Mouse (Mus musculus): ENCODE measurements around the gene Junb. TPM values are rescaled to one million over a fixed set of nuclear protein-coding genes. Genes with fewer than 3 reads are reported as not detected.

Gene Junb
- polyA plus RNA-seq, 1 experiment from 2014 or later = 10.4 TPM

GRCm38 (mm10) chr8:84987903-84988302 is 9.4 kb upstream of the Junb start:
- Histone ChIP-seq H3K27me3 (peaks cover 25% of the 10 kb centered on the region), H3K27ac (no peak overlapping the region), H3K4me3 (no peak overlapping the region), H3K4me1 (peaks cover 40% of the 10 kb centered on the region), H3K36me3 (no peaks in the 10 kb centered on the region), H3K4me2 (no peak overlapping the region), H3K9me3 (no peaks in the 10 kb centered on the region), H3K9ac (no peak overlapping the region)
- ATAC-seq (ENCODE audit: insufficient number of reproducible peaks, insufficient read depth, low FRiP score, low TSS enrichment, low read depth) = no peak
- WGBS = 65% methylated on average over 2 of the region's 2 CpGs

DNA sequence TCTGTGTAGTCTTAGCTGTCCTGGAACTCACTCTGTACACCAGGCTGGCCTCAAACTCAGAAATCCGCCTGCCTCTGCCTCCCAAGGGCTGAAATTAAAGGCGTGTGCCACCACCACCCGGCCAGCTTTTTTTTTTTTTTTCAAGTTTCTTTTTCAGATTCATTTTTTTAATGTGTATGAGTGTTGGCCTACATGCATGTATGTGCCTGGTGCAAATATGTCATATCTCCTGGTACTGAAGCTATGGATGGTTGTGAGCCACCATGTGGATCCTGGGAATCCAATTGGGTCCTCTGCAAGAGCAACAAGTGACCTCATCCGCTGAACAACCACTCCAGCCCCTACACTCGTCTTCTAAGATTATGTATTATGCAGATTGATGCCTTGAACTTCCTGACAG is 8.9 kb upstream of the Junb start:
- Histone ChIP-seq H3K4me1 (peaks cover 43% of the 10 kb centered on the region), H3K36me3 (no peaks in the 10 kb centered on the region), H3K4me2 (no peak overlapping the region), H3K27ac (no peak overlapping the region), H3K27me3 (peaks cover 25% of the 10 kb centered on the region), H3K9ac (no peak overlapping the region), H3K4me3 (no peak overlapping the region), H3K9me3 (no peaks in the 10 kb centered on the region)
- 75% methylated on average over 5 of the region's 5 CpGs for WGBS
- ATAC-seq (ENCODE audit: insufficient number of reproducible peaks, insufficient read depth, low FRiP score, low TSS enrichment, low read depth) = no peak

- ATAC-seq (ENCODE audit: insufficient number of reproducible peaks, insufficient read depth, low FRiP score, low TSS enrichment, low read depth) = no peak
- Histone ChIP-seq H3K9me3 (no peaks in the 10 kb centered on the region), H3K4me2 (peak overlapping the region; percentile 99), H3K4me3 (peak overlapping the region; percentile 56), H3K9ac (peak overlapping the region; percentile 69), H3K27me3 (peaks cover 25% of the 10 kb centered on the region), H3K36me3 (no peaks in the 10 kb centered on the region), H3K27ac (peak overlapping the region; percentile 62), H3K4me1 (peaks cover 52% of the 10 kb centered on the region)
- WGBS = 33% methylated on average over 8 of the region's 8 CpGs
These were observed 7.9 kb upstream of the Junb start for GRCm38 (mm10) chr8:84986379-84986945.

DNA sequence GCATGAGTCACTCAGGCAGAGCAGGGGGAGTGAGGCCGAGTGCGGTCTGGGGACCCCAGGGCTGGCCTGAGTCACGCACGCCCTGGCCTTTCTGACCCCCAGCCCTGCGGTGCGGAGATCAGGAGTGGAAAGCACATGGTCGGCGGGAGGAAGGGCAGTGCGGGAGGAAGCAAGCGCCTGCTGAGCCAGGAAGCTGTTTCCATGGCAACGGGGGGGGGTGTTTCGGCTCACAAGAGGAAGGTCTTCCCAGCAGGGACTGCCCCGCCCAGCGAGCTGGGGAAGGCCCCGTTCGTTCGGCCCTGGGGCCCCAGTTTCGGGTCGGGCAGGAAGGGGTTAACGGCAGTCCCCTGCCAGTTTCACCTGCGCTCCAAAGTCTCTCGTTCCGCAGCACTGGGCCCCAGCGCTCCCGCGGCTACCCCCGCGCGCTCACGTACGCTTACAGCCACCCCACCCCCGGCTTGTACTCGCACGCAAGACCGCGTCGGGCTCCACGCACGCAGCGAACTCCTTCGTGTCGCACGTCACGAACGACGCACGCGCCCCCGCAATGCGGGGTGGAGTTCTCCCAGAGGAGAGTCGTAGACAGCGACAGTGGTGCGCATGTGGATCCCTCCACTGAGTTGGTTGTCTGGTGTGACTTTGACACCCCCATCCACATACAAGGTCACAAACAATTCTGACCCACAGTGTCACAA is 7.3 kb upstream of the Junb start:
- under 1% methylated on average over 53 of the region's 53 CpGs for WGBS
- Histone ChIP-seq H3K4me3 (peak overlapping the region; percentile 56), H3K4me2 (peak overlapping the region; percentile 99), H3K36me3 (no peaks in the 10 kb centered on the region), H3K27ac (peak overlapping the region; percentile 62), H3K9me3 (no peaks in the 10 kb centered on the region), H3K9ac (peak overlapping the region; percentile 69), H3K4me1 (peaks cover 52% of the 10 kb centered on the region), H3K27me3 (peaks cover 25% of the 10 kb centered on the region)
- no peak for ATAC-seq (ENCODE audit: insufficient number of reproducible peaks, insufficient read depth, low FRiP score, low TSS enrichment, low read depth)

- peaks cover 25% of the 10 kb centered on the region for H3K27me3 ChIP-seq
- peak overlapping the region; percentile 99 for H3K4me2 ChIP-seq
- no peaks in the 10 kb centered on the region for H3K9me3 ChIP-seq
- H3K27ac ChIP-seq = peak overlapping the region; percentile 62
- under 1% methylated on average over 23 of the region's 23 CpGs for WGBS
- H3K9ac ChIP-seq = peak overlapping the region; percentile 69
- no peaks in the 10 kb centered on the region for H3K36me3 ChIP-seq
- peak overlapping the region; percentile 56 for H3K4me3 ChIP-seq
- H3K4me1 ChIP-seq = peaks cover 57% of the 10 kb centered on the region
- ATAC-seq (ENCODE audit: insufficient number of reproducible peaks, insufficient read depth, low FRiP score, low TSS enrichment, low read depth) = no peak
These were observed 6.6 kb upstream of the Junb start for GRCm38 (mm10) chr8:84985049-84985683.

DNA sequence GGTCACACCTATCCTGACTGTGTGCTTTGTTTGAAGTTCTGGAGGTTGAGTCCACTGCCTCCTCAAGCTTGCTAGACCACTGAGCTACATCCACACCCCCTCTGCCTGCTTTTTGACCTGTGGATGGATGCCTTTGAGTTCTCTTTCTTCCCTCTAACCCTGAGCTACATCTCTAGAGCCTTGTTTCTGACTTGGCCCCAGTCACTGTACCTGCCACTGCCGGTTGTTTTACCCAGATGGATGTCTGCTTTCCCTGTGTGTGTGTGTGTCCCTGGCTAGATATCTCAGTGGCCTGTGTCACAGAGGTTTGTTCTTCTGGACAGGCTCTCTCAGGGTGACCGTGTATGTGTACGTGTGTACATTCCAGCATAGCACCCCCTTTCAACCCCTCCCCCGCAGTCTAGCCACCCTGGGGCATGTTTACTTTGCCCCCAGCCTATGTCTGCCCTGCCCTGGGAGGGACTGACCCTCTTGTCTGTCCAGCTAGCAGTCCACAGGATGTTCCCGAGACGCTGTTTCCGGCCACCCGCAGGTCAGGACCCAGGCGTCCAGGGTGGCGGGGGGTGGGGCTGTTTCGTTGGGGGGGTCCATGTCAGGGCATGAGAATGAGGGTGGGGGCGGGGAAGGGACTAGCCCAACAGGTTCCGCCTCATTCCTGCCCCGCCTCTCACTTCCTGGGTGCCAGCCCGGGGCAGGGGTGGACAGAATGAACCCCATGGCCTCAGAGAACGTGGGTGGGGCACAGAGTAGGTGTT is 6.0 kb upstream of the Junb start:
- Histone ChIP-seq H3K9ac (peak overlapping the region; percentile 69), H3K27me3 (peaks cover 28% of the 10 kb centered on the region), H3K27ac (peak overlapping the region; percentile 58), H3K4me3 (peak overlapping the region; percentile 56), H3K4me2 (peak overlapping the region; percentile 99), H3K4me1 (peaks cover 63% of the 10 kb centered on the region), H3K36me3 (no peaks in the 10 kb centered on the region), H3K9me3 (no peaks in the 10 kb centered on the region)
- ATAC-seq (ENCODE audit: insufficient number of reproducible peaks, insufficient read depth, low FRiP score, low TSS enrichment, low read depth) = no peak
- 3% methylated on average over 16 of the region's 16 CpGs for WGBS

GRCm38 (mm10) chr8:84982499-84983011 is 4.0 kb upstream of the Junb start:
- 63% methylated on average over 3 of the region's 3 CpGs for WGBS
- no peak overlapping the region for H3K4me3 ChIP-seq
- peak overlapping the region; percentile 68 for H3K27ac ChIP-seq
- ATAC-seq (ENCODE audit: insufficient number of reproducible peaks, insufficient read depth, low FRiP score, low TSS enrichment, low read depth) = no peak
- peaks cover 75% of the 10 kb centered on the region for H3K4me1 ChIP-seq
- no peaks in the 10 kb centered on the region for H3K36me3 ChIP-seq
- H3K9me3 ChIP-seq = no peaks in the 10 kb centered on the region
- peaks cover 47% of the 10 kb centered on the region for H3K27me3 ChIP-seq
- H3K9ac ChIP-seq = no peak overlapping the region
- H3K4me2 ChIP-seq = no peak overlapping the region

DNA sequence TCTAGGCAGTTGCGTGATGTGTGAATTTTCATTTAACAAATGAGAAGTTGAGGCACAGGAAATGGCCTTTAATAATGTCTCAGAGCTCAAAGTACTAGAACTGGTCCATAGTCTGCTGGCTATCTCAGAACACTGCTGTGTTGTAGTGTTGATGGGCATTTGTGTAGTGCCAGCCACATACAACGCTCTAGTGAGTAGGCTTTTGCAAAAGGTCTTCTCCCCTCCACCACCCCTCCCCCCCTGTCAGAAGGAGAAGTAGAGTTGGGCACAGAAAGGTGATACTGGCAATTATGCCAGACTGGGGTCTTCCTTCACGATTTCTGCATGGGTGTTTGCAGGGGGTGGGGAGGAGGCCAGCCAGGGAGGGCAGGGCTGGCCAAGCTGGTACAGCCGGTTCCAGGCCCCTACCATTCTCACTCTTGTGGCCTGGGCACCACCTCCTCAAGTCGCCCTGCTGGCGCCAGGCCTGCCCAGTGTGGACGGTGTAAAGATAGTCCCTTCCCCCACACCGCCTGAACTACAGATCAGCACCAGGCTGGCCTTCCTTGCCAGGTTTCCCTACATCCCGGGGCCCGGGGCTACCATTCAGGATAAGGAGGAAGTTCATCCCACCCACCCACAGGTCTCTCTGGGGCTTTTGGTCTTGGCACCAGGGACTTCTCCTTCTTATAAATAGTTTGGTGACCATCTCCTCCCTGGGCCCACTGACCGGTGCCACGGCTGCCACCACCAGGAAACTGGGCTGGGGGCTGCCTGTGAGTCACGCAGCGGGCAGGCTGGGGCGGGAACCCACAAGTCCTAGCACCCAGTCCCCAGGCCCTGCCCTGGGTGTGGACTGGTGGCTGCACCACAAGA is 3.4 kb upstream of the Junb start:
- Histone ChIP-seq H3K4me2 (no peak overlapping the region), H3K9me3 (no peaks in the 10 kb centered on the region), H3K27me3 (peaks cover 54% of the 10 kb centered on the region), H3K4me3 (no peak overlapping the region), H3K9ac (no peak overlapping the region), H3K4me1 (peaks cover 82% of the 10 kb centered on the region), H3K27ac (peak overlapping the region; percentile 68), H3K36me3 (no peaks in the 10 kb centered on the region)
- WGBS = 71% methylated on average over 15 of the region's 15 CpGs
- ATAC-seq (ENCODE audit: insufficient number of reproducible peaks, insufficient read depth, low FRiP score, low TSS enrichment, low read depth) = no peak

DNA sequence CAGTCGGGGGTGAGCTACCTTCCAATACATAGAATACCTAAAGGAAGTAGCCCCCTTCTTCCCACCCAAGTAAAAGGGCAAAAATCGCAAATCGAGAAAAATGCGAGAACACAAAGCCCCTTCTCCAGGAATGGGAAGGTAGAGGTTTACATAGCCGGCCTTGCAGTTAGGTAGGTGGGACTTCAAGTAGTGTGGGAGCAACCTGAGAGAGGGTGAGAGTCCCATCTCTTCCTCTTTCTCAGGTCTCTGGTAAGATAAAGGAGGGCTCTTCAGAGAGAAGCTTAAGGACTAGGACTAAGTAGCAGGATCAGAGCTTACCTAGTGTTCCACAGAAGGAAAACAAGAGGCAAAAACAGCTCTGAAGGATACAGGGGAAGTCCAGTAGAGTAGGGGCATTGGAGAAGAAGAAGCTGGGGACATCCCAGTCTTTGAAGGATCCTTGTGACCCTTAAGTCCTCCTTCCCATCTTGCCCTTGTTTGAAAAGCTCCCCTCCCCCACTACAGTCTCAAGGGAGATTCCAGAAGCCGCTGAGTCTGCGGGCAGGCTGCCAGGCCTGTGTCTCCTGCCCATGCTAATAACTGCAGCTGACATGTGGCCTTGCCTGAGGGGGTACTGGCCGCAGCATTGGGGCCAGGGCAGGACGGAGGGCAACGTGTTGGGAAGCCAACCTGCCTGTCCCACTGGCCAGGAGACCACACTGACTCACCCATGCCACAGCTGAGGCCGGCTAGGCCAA is 2.3 kb upstream of the Junb start:
- 28% methylated on average over 11 of the region's 11 CpGs for WGBS
- H3K4me2 ChIP-seq = peak overlapping the region; percentile 100
- peak overlapping the region; percentile 30 for H3K27ac ChIP-seq
- peak overlapping the region; percentile 28 for H3K9ac ChIP-seq
- H3K36me3 ChIP-seq = no peaks in the 10 kb centered on the region
- no peak overlapping the region; the same call in 1 of the 2 replicates for H3K4me3 ChIP-seq
- H3K4me1 ChIP-seq = peaks cover 84% of the 10 kb centered on the region
- H3K27me3 ChIP-seq = peaks cover 49% of the 10 kb centered on the region
- no peaks in the 10 kb centered on the region for H3K9me3 ChIP-seq
- ATAC-seq (ENCODE audit: insufficient number of reproducible peaks, insufficient read depth, low FRiP score, low TSS enrichment, low read depth) = no peak

All from embryonic facial prominence, embryonic 13.5 days (tissue).